Mouse (Mus musculus) ES-E14 (cell line): ENCODE data around the gene Cysrt1. TPM values are rescaled to one million over a fixed set of nuclear protein-coding genes. Genes with fewer than 3 reads are reported as not detected.

Experiments used
- DNase-seq: peaks from one replicate; pipeline ENCODE4 v3.0.0-alpha.2; 2013; ENCODE audit warnings: low read depth, low spot score
- H3K27ac ChIP-seq: 2 replicates; pipeline ENCODE4 v1.5.1; 2012; ENCODE audit warnings: low read depth, mild to moderate bottlenecking, low read length, moderate library complexity, mixed read lengths; ENCODE audit not compliant: poor library complexity, insufficient read depth, severe bottlenecking
- H3K36me3 ChIP-seq: 2 replicates; pipeline ENCODE4 v1.6.1; 2012; ENCODE audit warnings: mild to moderate bottlenecking, low read length, moderate library complexity, mixed read lengths; ENCODE audit not compliant: control insufficient read depth, poor library complexity, insufficient read depth, severe bottlenecking
- H3K4me1 ChIP-seq, 2 experiments: fragments of 150-350 bp in 1 of 2; sonication (generic) in 1 of 2; 2 replicates each; pipeline ENCODE4 v1.6.1; 2012; ENCODE audit warnings: low read length in 2 of 2, mild to moderate bottlenecking in 1 of 2, mixed read lengths in 1 of 2; ENCODE audit not compliant: control insufficient read depth in 2 of 2, insufficient read depth in 2 of 2, poor library complexity in 1 of 2
- H3K4me3 ChIP-seq, 2 experiments: fragments of 150-350 bp in 1 of 2; sonication (generic) in 1 of 2; 2 replicates each; pipeline ENCODE4 v1.5.1; 2012; ENCODE audit warnings: low read length in 2 of 2, low read depth in 1 of 2, mild to moderate bottlenecking in 1 of 2, mixed read lengths in 1 of 2; ENCODE audit not compliant: insufficient read depth in 1 of 2, poor library complexity in 1 of 2, severe bottlenecking in 1 of 2
- H3K9ac ChIP-seq: 2 replicates; pipeline ENCODE4 v1.6.1; 2012; ENCODE audit warnings: low read depth, mild to moderate bottlenecking, low read length, mixed read lengths; ENCODE audit not compliant: poor library complexity, insufficient read depth, severe bottlenecking
- H3K9me3 ChIP-seq: fragments of 150-350 bp; sonication (generic); 2 replicates; pipeline ENCODE4 v1.6.1; 2012; ENCODE audit warnings: low read depth, mild to moderate bottlenecking, low read length; ENCODE audit not compliant: control insufficient read depth, insufficient read depth
- CHD2 ChIP-seq: IDR thresholded peaks from 2 replicates; pipeline ENCODE4 v1.6.1; 2014; ENCODE audit warnings: mild to moderate bottlenecking, low read depth, low read length, inconsistent platforms
- HCFC1 ChIP-seq: IDR thresholded peaks from 2 replicates; pipeline ENCODE4 v1.6.1; 2012; ENCODE audit warnings: low read length, inconsistent platforms, borderline replicate concordance; ENCODE audit not compliant: insufficient read depth
- MAFK ChIP-seq: IDR thresholded peaks from 2 replicates; pipeline ENCODE4 v1.6.1; 2014; ENCODE audit warnings: mild to moderate bottlenecking, low read depth, low read length, inconsistent platforms; ENCODE audit not compliant: insufficient read depth
- ZC3H11A ChIP-seq: IDR thresholded peaks from 2 replicates; pipeline ENCODE4 v1.6.1; 2012; ENCODE audit warnings: low read depth, mild to moderate bottlenecking, inconsistent platforms, low read length, borderline replicate concordance
- ZNF384 ChIP-seq: IDR thresholded peaks from 2 replicates; pipeline ENCODE4 v1.6.1; 2012; ENCODE audit warnings: low read depth, low read length, inconsistent platforms
- in situ Hi-C, 2 experiments: fragments of 600-800 bp; cut with MboI; formaldehyde crosslinking; loops; one replicate each; pipeline ENCODE4 v1.15.1; 2025; ENCODE audit warnings: low sequenced_read_pairs in 2 of 2, inconsistent platforms in 1 of 2; ENCODE audit not compliant: unreplicated experiment in 2 of 2
- total RNA-seq: library from RNA; depleted of rRNA; stranded (reverse); fragments of 300-350 nt; gene quantifications from 2 replicates; pipeline ENCODE4 v1.2.3, GENCODE M21; 2012

The Cysrt1 gene
- total RNA-seq, 1 experiment, result 0.58 TPM

GRCm38 (mm10) chr2:25272515-25272914 lies 30.3 kb upstream of the Cysrt1 start:
- DNase-seq, result no peak
- Histone ChIP-seq H3K27ac (no peak overlapping the region), H3K9me3 (no peaks in the 10 kb centered on the region), H3K4me1 (peaks cover 0 to 2% of the 10 kb centered on the region in 2 experiments; a peak in 2 of 4 replicates), H3K9ac (peak overlapping the region; percentile 83), H3K36me3 (peaks cover 35% of the 10 kb centered on the region), H3K4me3 (peak overlapping the region; percentile 75 to 89)
- in situ Hi-C loops, result no loop called here
- TF ChIP-seq HCFC1 (no peak), ZC3H11A (no peak), CHD2 (no peak), MAFK (no peak), ZNF384 (no peak)

- Histone ChIP-seq H3K27ac (0 out of 2 replicates have a peak within 1 kb of the TSS, but pooled peaks have one; percentile 17), H3K36me3 (peaks cover 32% of the 10 kb centered on the region), H3K9ac (peak within 1 kb of the TSS; percentile 91), H3K4me3 (peak within 1 kb of the TSS; percentile 75 to 89), H3K9me3 (no peaks in the 10 kb centered on the region), H3K4me1 (peaks cover 0 to 5% of the 10 kb centered on the region in 2 experiments; a peak in 2 of 4 replicates)
- TF ChIP-seq ZNF384 (no peak), HCFC1 (peak; percentile 78; the same call in 1 of the 2 replicates)
- in situ Hi-C loops, result no loop called here
- peak; percentile 96 for DNase-seq
Measured at GRCm38 (mm10) chr2:25271827-25272511, 29.7 kb upstream of the Cysrt1 start, which contains the start of the genes Ssna1 and Anapc2. TSS of gene Ssna1 (minus strand) at chr2:25272438. TSS of gene Anapc2 (plus strand) at chr2:25272478.

GRCm38 (mm10) chr2:25267746-25268309 lies 25.6 kb upstream of the Cysrt1 start:
- no peak for DNase-seq
- Histone ChIP-seq H3K27ac (no peak overlapping the region), H3K4me3 (no peak overlapping the region), H3K9ac (no peak overlapping the region), H3K36me3 (peaks cover 15% of the 10 kb centered on the region), H3K4me1 (peaks cover 0 to 14% of the 10 kb centered on the region in 2 experiments; a peak in 2 of 4 replicates), H3K9me3 (no peaks in the 10 kb centered on the region)
- in situ Hi-C loops, result no loop called here
- no peak for TF ChIP-seq HCFC1
- no peak for TF ChIP-seq MAFK
- TF ChIP-seq ZC3H11A, result no peak
- TF ChIP-seq CHD2, result no peak
- no peak for TF ChIP-seq ZNF384

GRCm38 (mm10) chr2:25267241-25267640 lies 25.0 kb upstream of the Cysrt1 start:
- no peak for DNase-seq
- in situ Hi-C loops, result no loop called here
- TF ChIP-seq MAFK (no peak), HCFC1 (no peak), ZC3H11A (no peak), ZNF384 (no peak), CHD2 (no peak)
- Histone ChIP-seq H3K4me1 (peaks cover 0 to 14% of the 10 kb centered on the region in 2 experiments; a peak in 2 of 4 replicates), H3K4me3 (no peak overlapping the region), H3K9me3 (no peaks in the 10 kb centered on the region), H3K27ac (no peak overlapping the region), H3K36me3 (peaks cover 15% of the 10 kb centered on the region), H3K9ac (0 out of 2 replicates have a peak overlapping the region, but pooled peaks have one; percentile 6)
